Mouse (Mus musculus) hindbrain, embryonic 10.5 days (tissue): Measurements from ENCODE around the gene Pitpnm1. TPM values are rescaled to one million over a fixed set of nuclear protein-coding genes. Genes with fewer than 3 reads are reported as not detected.
"Not testable (repeated sequence)": the region's sequence is repeated elsewhere in the genome, so short reads cannot be mapped to it uniquely, and the experiment has no call there.

Source experiments
- DNase-seq: peaks from one replicate; pipeline ENCODE4 v3.0.0-alpha.2; 2017; ENCODE audit warnings: low spot score
- H3K27ac ChIP-seq: fragments of 300-500 bp; sonication (generic); 2 replicates; pipeline ENCODE4 v1.5.1; 2016; ENCODE audit warnings: mild to moderate bottlenecking, moderate library complexity
- H3K27me3 ChIP-seq: fragments of 300-500 bp; sonication (generic); 2 replicates; pipeline ENCODE4 v1.6.1; 2016; ENCODE audit warnings: mild to moderate bottlenecking; ENCODE audit not compliant: poor library complexity, insufficient read depth, severe bottlenecking
- H3K36me3 ChIP-seq: fragments of 300-500 bp; sonication (generic); 2 replicates; pipeline ENCODE4 v1.6.1; 2016; ENCODE audit warnings: mild to moderate bottlenecking, moderate library complexity
- H3K4me1 ChIP-seq: fragments of 300-500 bp; sonication (generic); replicated peaks from 2 replicates; pipeline ENCODE4 v1.6.1; 2016; ENCODE audit warnings: mild to moderate bottlenecking
- H3K4me3 ChIP-seq: fragments of 300-500 bp; sonication (generic); 2 replicates; pipeline ENCODE4 v1.5.1; 2016; ENCODE audit warnings: mild to moderate bottlenecking, moderate library complexity
- H3K9me3 ChIP-seq: fragments of 300-500 bp; sonication (generic); 2 replicates; pipeline ENCODE4 v1.6.1; 2016; ENCODE audit warnings: mild to moderate bottlenecking, moderate library complexity
- WGBS: fragments of 180-500 bp; shearing (Covaris S2); methylation state at CpG from one replicate; pipeline ENCODE4 v1.1.7; 2016; 5-methylcytosine and 5-hydroxymethylcytosine counted together
- polyA plus RNA-seq: library from polyadenylated mRNA; unstranded; fragments of >200 nt; fragmentation: Nextera tagmentation; extraction: Ambion mirVana; gene quantifications from 2 replicates; pipeline ENCODE4 v1.2.1, GENCODE M21; 2016

Pitpnm1 gene
- polyA plus RNA-seq, 1 experiment from 2014 or later = 19.9 TPM

DNA sequence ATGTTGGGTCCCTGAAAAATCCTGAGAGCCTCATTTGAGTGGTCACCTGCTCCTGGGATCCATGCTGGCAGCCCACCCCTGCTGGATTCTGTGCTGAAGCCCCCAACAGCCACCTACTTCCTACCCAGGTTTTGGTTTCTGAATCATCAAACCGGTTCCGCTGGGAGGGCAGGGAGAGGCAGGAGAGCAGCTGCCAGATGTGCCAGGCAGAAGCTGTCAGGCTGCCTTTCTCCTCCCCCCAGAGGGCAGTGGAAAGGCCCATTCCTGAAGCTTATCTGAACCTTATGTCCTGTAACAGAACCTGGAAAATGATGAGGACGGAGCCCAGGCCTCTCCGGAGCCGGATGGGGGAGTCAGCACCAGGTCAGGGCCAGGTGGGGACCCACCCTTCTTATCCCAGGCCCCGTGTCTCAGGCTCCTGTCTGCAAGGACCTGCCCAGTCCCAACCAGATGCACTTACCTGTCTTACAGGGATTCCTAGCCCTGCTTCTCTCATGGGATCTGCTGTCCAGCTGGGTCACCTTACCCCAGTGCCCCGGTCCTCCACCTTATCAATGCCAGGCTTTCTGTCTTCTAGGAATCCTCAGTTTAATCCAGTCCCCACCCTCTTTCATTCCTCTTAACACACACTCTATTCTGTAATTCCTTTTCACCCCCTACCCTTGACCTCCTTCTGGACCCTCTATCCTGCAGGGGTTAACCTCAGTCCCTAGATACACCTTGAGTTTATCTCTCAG, 27.1 kb downstream of the Pitpnm1 start:
- no peaks in the 10 kb centered on the region for H3K27me3 ChIP-seq
- H3K4me1 ChIP-seq = peaks cover 25% of the 10 kb centered on the region
- H3K27ac ChIP-seq = peak overlapping the region; percentile 95
- DNase-seq = peak; percentile 16
- no peaks in the 10 kb centered on the region for H3K9me3 ChIP-seq
- WGBS = 63% methylated on average over 7 of the region's 7 CpGs
- H3K4me3 ChIP-seq = peak overlapping the region; percentile 74
- peaks cover 46% of the 10 kb centered on the region for H3K36me3 ChIP-seq

- Histone ChIP-seq H3K9me3 (no peaks in the 10 kb centered on the region), H3K27ac (no peak overlapping the region), H3K4me1 (peaks cover 25% of the 10 kb centered on the region), H3K27me3 (no peaks in the 10 kb centered on the region), H3K36me3 (peaks cover 62% of the 10 kb centered on the region), H3K4me3 (no peak overlapping the region)
- WGBS = 94% methylated on average over 7 of the region's 7 CpGs
- DNase-seq = no peak
Observed at GRCm38 (mm10) chr19:4129462-4129861, 29.7 kb downstream of the Pitpnm1 start.

- Histone ChIP-seq H3K36me3 (peaks cover 62% of the 10 kb centered on the region), H3K27ac (no peak overlapping the region), H3K27me3 (no peaks in the 10 kb centered on the region), H3K9me3 (no peaks in the 10 kb centered on the region), H3K4me3 (no peak overlapping the region), H3K4me1 (peaks cover 24% of the 10 kb centered on the region)
- WGBS = 87% methylated on average over 4 of the region's 4 CpGs
- DNase-seq = no peak
Observed at GRCm38 (mm10) chr19:4130106-4130505, 30.3 kb downstream of the Pitpnm1 start.

DNA sequence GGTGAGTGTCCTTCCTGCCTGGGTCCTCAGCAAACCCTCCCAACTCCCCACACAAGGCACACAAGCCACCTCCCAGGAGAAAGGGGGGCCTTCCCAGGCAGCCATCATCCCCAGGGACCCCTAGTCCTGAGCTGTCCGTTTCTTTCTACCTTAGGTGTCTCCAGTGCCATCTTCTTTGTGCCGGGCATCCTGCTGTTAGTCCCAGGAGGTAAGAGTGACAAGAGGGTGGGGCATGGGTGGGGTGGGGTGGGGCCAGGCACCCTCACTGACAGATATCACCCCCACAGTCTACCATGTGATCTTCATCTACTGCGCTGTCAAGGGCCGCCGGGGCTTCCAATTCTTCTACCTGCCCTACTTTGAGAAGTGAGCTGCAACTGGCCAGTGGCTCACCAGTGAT, 31.3 kb downstream of the Pitpnm1 start:
- Histone ChIP-seq H3K4me1 (peaks cover 15% of the 10 kb centered on the region), H3K4me3 (no peak overlapping the region), H3K27me3 (no peaks in the 10 kb centered on the region), H3K36me3 (peaks cover 62% of the 10 kb centered on the region), H3K9me3 (no peaks in the 10 kb centered on the region), H3K27ac (no peak overlapping the region)
- 94% methylated on average over 5 of the region's 5 CpGs for WGBS
- DNase-seq = no peak

- H3K36me3 ChIP-seq = peaks cover 62% of the 10 kb centered on the region
- no peaks in the 10 kb centered on the region for H3K9me3 ChIP-seq
- H3K27me3 ChIP-seq = no peaks in the 10 kb centered on the region
- H3K27ac ChIP-seq = no peak overlapping the region
- DNase-seq = no peak
- H3K4me3 ChIP-seq = no peak overlapping the region
- 83% methylated on average over 2 of the region's 2 CpGs for WGBS
- peaks cover 9% of the 10 kb centered on the region for H3K4me1 ChIP-seq
Observed at GRCm38 (mm10) chr19:4131768-4132167, 32.0 kb downstream of the Pitpnm1 start.

- Histone ChIP-seq H3K9me3 (no peaks in the 10 kb centered on the region), H3K27ac (no peak overlapping the region), H3K27me3 (no peaks in the 10 kb centered on the region; the same call in 1 of the 2 replicates), H3K4me3 (no peak overlapping the region), H3K4me1 (peaks cover 5% of the 10 kb centered on the region), H3K36me3 (peaks cover 41% of the 10 kb centered on the region)
- WGBS = 96% methylated on average over 4 of the region's 4 CpGs
- DNase-seq = no peak
Observed at GRCm38 (mm10) chr19:4134354-4134753, 34.6 kb downstream of the Pitpnm1 start.

GRCm38 (mm10) chr19:4135229-4135962, 35.6 kb downstream of the Pitpnm1 start:
- not testable (repeated sequence) for H3K4me3 ChIP-seq, DNase-seq, H3K27me3 ChIP-seq, H3K9me3 ChIP-seq, H3K4me1 ChIP-seq, H3K27ac ChIP-seq
- 81% methylated on average over 6 of the region's 6 CpGs for WGBS
- peaks cover 32% of the 10 kb centered on the region for H3K36me3 ChIP-seq

GRCm38 (mm10) chr19:4135963-4136345, 36.2 kb downstream of the Pitpnm1 start:
- DNase-seq, H3K9me3 ChIP-seq, H3K27me3 ChIP-seq, H3K4me3 ChIP-seq, H3K4me1 ChIP-seq, H3K27ac ChIP-seq: not testable (repeated sequence)
- 28% methylated on average over 8 of the region's 8 CpGs for WGBS
- peaks cover 26% of the 10 kb centered on the region for H3K36me3 ChIP-seq

GRCm38 (mm10) chr19:4136463-4136862, 36.7 kb downstream of the Pitpnm1 start:
- Histone ChIP-seq H3K9me3 (no peaks in the 10 kb centered on the region), H3K4me3 (no peak overlapping the region), H3K27me3 (no peaks in the 10 kb centered on the region; the same call in 1 of the 2 replicates), H3K4me1 (peaks cover 8% of the 10 kb centered on the region), H3K27ac (no peak overlapping the region), H3K36me3 (peaks cover 21% of the 10 kb centered on the region)
- 79% methylated on average over 5 of the region's 5 CpGs for WGBS
- no peak for DNase-seq

- Histone ChIP-seq H3K36me3 (peaks cover 6% of the 10 kb centered on the region), H3K9me3 (no peaks in the 10 kb centered on the region), H3K4me1 (peaks cover 8% of the 10 kb centered on the region), H3K27me3 (no peaks in the 10 kb centered on the region; the same call in 1 of the 2 replicates), H3K27ac (no peak overlapping the region), H3K4me3 (no peak overlapping the region)
- no peak for DNase-seq
- WGBS = 86% methylated on average over 5 of the region's 5 CpGs
Observed at GRCm38 (mm10) chr19:4137913-4138312, 38.1 kb downstream of the Pitpnm1 start.

DNA sequence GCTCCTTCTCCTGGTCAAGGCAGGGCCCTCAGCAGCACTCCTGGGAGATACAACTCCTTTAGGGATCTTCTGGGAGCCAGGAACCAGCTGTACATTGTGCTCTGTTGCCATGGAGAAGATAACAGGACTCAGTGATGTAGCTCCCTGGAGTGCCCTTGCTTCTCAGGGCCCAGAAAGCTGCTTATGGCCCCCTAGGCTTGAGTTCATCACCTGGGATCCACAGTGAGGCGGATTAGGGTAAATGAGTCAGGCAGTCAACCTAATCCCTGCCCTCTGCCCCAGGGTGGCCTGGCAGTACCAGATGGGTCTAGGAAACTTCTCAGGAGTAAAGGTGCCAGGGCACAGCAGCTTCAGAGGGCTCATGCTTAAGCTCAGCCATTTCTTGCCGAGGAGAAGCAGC, 39.6 kb downstream of the Pitpnm1 start, which contains the start of gene Gpr152:
Gene Gpr152, plus strand, starts transcription at position 342 of the 400 bp plus-strand sequence.
- no peak for DNase-seq
- Histone ChIP-seq H3K4me1 (peaks cover 13% of the 10 kb centered on the region), H3K4me3 (no peak within 1 kb of the TSS), H3K27ac (0 out of 2 replicates have a peak within 1 kb of the TSS, but pooled peaks have one; percentile 8), H3K9me3 (no peaks in the 10 kb centered on the region), H3K27me3 (no peaks in the 10 kb centered on the region; the same call in 1 of the 2 replicates), H3K36me3 (no peaks in the 10 kb centered on the region)
- 69% methylated on average over 2 of the region's 2 CpGs for WGBS

DNA sequence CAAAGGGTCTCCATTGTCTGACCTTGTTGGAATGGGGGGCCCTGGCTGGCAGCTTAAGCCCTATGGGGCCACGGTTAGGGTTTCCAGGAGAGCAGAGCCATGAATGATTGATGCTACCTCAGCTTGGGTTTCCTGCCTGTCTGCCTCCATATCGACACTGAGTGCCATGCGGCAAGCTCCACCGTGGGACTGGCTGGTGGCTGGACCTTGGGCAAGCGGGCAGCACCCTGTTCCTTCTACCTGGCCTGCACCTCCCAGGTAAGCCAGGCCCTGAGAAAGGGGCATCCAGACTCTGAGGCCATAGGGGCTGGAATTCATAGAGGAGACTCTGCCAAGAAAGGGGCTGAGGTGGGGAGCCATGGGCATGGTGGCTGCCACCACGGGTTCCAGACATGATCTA, 40.3 kb downstream of the Pitpnm1 start:
- DNase-seq = no peak

More for the DNA sequence above, 40.3 kb downstream of the Pitpnm1 start:
- H3K27ac ChIP-seq = no peak overlapping the region
- no peaks in the 10 kb centered on the region for H3K36me3 ChIP-seq
- no peaks in the 10 kb centered on the region for H3K9me3 ChIP-seq
- H3K4me1 ChIP-seq = peaks cover 16% of the 10 kb centered on the region
- H3K4me3 ChIP-seq = no peak overlapping the region
- no peaks in the 10 kb centered on the region; the same call in 1 of the 2 replicates for H3K27me3 ChIP-seq
- WGBS = 82% methylated on average over 6 of the region's 6 CpGs
